ENCODE assay signal across 26 mouse cellular contexts in the genomic region with DNA sequence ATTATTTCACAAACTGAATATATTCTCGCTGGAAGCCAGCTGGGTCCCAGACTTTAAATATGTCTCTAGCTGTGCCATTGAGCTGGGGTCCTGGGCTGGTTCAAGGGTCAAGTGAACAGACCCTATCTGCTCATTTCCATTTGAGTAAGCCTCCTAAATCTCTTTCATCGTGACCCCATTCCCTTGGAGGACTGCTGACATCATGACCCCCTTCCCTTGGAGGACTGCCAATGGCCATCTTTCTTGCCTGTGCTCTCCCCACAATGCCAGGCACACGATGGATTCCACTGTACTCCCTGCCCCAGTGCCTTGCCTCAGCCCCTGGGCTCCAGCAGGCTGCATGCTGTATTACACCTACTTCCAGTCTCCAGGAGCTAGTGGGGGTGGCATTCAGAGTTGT.
DNase-seq lines count a peak whose midpoint lies in the region; ATAC-seq lines count a peak whose summit lies in the region.
"Had no signal": no experiment of that assay in that cellular context is flagged by ENCODE, and none has a peak within 500 bp of the region (broad histone marks: within the 10 kb centered on the region; RNA-seq: fewer than 3 reads in every experiment).

No protein-coding gene starts in this region.

- no peak overlapping the region for H3K4me3 ChIP-seq in embryonic facial prominence, embryonic 11.5 days (ENCODE audit: low read depth, low read length)
- H3K4me3 ChIP-seq in embryonic facial prominence, embryonic 10.5 days, result no peak overlapping the region
- no peak overlapping the region for H3K4me3 ChIP-seq in kidney, embryonic 15.5 days (replicated peaks)
- H3K4me3 ChIP-seq in neural tube, embryonic 15.5 days (replicated peaks), result no peak overlapping the region
- H3K4me3 ChIP-seq: embryonic facial prominence, embryonic 13.5 days; erythroblast, embryonic 14.5 days; forebrain, embryonic 13.5 days; heart, embryonic 13.5 days; limb, embryonic 15.5 days; liver, embryonic 15.5 days had no signal

- no peak overlapping the region for H3K27ac ChIP-seq in embryonic facial prominence, embryonic 11.5 days (replicated peaks; ENCODE audit: low read depth, low read length)
- no peak overlapping the region for H3K27ac ChIP-seq in embryonic facial prominence, embryonic 10.5 days (replicated peaks)
- peak overlapping the region; percentile 20; the same call in 1 of the 2 replicates for H3K27ac ChIP-seq in kidney, embryonic 15.5 days
- no peak overlapping the region for H3K27ac ChIP-seq in neural tube, embryonic 15.5 days (replicated peaks)
- H3K27ac ChIP-seq: embryonic facial prominence, embryonic 13.5 days; forebrain, embryonic 13.5 days; heart, embryonic 13.5 days; hindbrain, embryonic 14.5 days; limb, embryonic 15.5 days; liver, embryonic 15.5 days; macrophage had no signal

- no peaks in the 10 kb centered on the region for H3K27me3 ChIP-seq in embryonic facial prominence, embryonic 11.5 days (ENCODE audit: control insufficient read depth, insufficient read depth, low read length)
- no peaks in the 10 kb centered on the region for H3K27me3 ChIP-seq in embryonic facial prominence, embryonic 10.5 days (replicated peaks; ENCODE audit: low read depth, poor library complexity, severe bottlenecking)
- no peaks in the 10 kb centered on the region for H3K27me3 ChIP-seq in kidney, embryonic 15.5 days
- H3K27me3 ChIP-seq in neural tube, embryonic 15.5 days (replicated peaks), result no peaks in the 10 kb centered on the region
- H3K27me3 ChIP-seq: forebrain, embryonic 13.5 days; heart, embryonic 13.5 days; limb, embryonic 15.5 days; liver, embryonic 15.5 days had no signal

- no peaks in the 10 kb centered on the region; the same call in 1 of the 2 replicates for H3K4me1 ChIP-seq in embryonic facial prominence, embryonic 11.5 days (ENCODE audit: control insufficient read depth, insufficient read depth, low read length)
- no peaks in the 10 kb centered on the region for H3K4me1 ChIP-seq in embryonic facial prominence, embryonic 10.5 days
- peaks cover 12% of the 10 kb centered on the region; the same call in 1 of the 2 replicates for H3K4me1 ChIP-seq in kidney, embryonic 15.5 days
- 0 out of 2 replicates have a peak, but pooled peaks cover 6% of the 10 kb centered on the region for H3K4me1 ChIP-seq in neural tube, embryonic 15.5 days
- H3K4me1 ChIP-seq: heart, embryonic 13.5 days; limb, embryonic 15.5 days; liver, embryonic 15.5 days had no signal

- WGBS in embryonic facial prominence, embryonic 11.5 days, result 70% methylated on average over 3 of the region's 3 CpGs
- 58% methylated on average over 3 of the region's 3 CpGs for WGBS in embryonic facial prominence, embryonic 10.5 days
- 40% methylated on average over 3 of the region's 3 CpGs for WGBS in kidney, embryonic 15.5 days
- WGBS in neural tube, embryonic 15.5 days, result 13% methylated on average over 3 of the region's 3 CpGs

- no peaks in the 10 kb centered on the region for H3K36me3 ChIP-seq in embryonic facial prominence, embryonic 11.5 days (replicated peaks; ENCODE audit: control insufficient read depth, insufficient read depth, low read depth, low read length)
- H3K36me3 ChIP-seq in embryonic facial prominence, embryonic 10.5 days (replicated peaks), result no peaks in the 10 kb centered on the region
- H3K36me3 ChIP-seq in kidney, embryonic 15.5 days, result no peaks in the 10 kb centered on the region
- no peaks in the 10 kb centered on the region for H3K36me3 ChIP-seq in neural tube, embryonic 15.5 days
- H3K36me3 ChIP-seq: embryonic facial prominence, embryonic 13.5 days; heart, embryonic 13.5 days; limb, embryonic 15.5 days; liver, embryonic 15.5 days had no signal

- no peak for DNase-seq in embryonic facial prominence, embryonic 11.5 days (ENCODE audit: low spot score)
- no peak for DNase-seq in embryonic facial prominence, embryonic 10.5 days (ENCODE audit: low spot score)
- no peak for DNase-seq in kidney, adult 8-10 months
- DNase-seq in neural tube, embryonic 10.5 days (ENCODE audit: extremely low spot score, low spot score), result peak; percentile 20
- no peak for DNase-seq in liver
- DNase-seq: adrenal gland, postnatal 14 days; cerebellum, adult 8-10 months; cerebellum, postnatal 36 days; gastrocnemius, postnatal 14 days; heart, adult 18-20 months; heart, postnatal 14 days; layer of hippocampus, adult 9-11 months; left cerebral cortex, postnatal 4 days; thymus, postnatal 14 days had no signal

- no peak overlapping the region for H3K9ac ChIP-seq in embryonic facial prominence, embryonic 11.5 days (replicated peaks; ENCODE audit: low read length)
- no peak overlapping the region for H3K9ac ChIP-seq in kidney, embryonic 15.5 days
- no peak overlapping the region for H3K9ac ChIP-seq in neural tube, embryonic 15.5 days (replicated peaks)
- H3K9ac ChIP-seq: embryonic facial prominence, embryonic 13.5 days; forebrain, embryonic 13.5 days; heart, embryonic 13.5 days; hindbrain, embryonic 14.5 days; limb, embryonic 15.5 days; liver, embryonic 15.5 days had no signal

- 0 out of 2 replicates have a peak, but pooled peaks have one; percentile 48 for ATAC-seq in embryonic facial prominence, embryonic 11.5 days (replicated peaks; ENCODE audit: insufficient number of reproducible peaks, low FRiP score, low TSS enrichment, low read depth)
- no peak for ATAC-seq in kidney, embryonic 15.5 days (replicated peaks; ENCODE audit: low FRiP score)
- no peak for ATAC-seq in neural tube, embryonic 15.5 days (ENCODE audit: low FRiP score)
- ATAC-seq in CD4-positive, CD25-positive, alpha-beta regulatory T cell, adult 4 months, result no peak
- ATAC-seq: forebrain, embryonic 13.5 days had no signal

- H3K9me3 ChIP-seq in embryonic facial prominence, embryonic 11.5 days (replicated peaks; ENCODE audit: control insufficient read depth, low read length), result no peaks in the 10 kb centered on the region
- H3K9me3 ChIP-seq in embryonic facial prominence, embryonic 10.5 days, result no peaks in the 10 kb centered on the region
- H3K9me3 ChIP-seq in kidney, embryonic 15.5 days (replicated peaks), result no peaks in the 10 kb centered on the region
- H3K9me3 ChIP-seq in neural tube, embryonic 15.5 days (replicated peaks), result no peaks in the 10 kb centered on the region
- H3K9me3 ChIP-seq: embryonic facial prominence, embryonic 13.5 days; limb, embryonic 15.5 days; liver, embryonic 15.5 days had no signal

- H3K4me2 ChIP-seq in embryonic facial prominence, embryonic 11.5 days (ENCODE audit: low read depth, low read length), result no peak overlapping the region
- H3K4me2 ChIP-seq in kidney, embryonic 15.5 days, result no peak overlapping the region
- H3K4me2 ChIP-seq in neural tube, embryonic 15.5 days, result no peak overlapping the region
- H3K4me2 ChIP-seq: embryonic facial prominence, embryonic 13.5 days; forebrain, embryonic 13.5 days; heart, embryonic 13.5 days; hindbrain, embryonic 14.5 days; limb, embryonic 15.5 days; liver, embryonic 15.5 days; midbrain, embryonic 11.5 days had no signal
